Mouse (Mus musculus) ES-Bruce4 (cell line): Measurements from ENCODE around the gene Ccl11. TPM values are rescaled to one million over a fixed set of nuclear protein-coding genes. Genes with fewer than 3 reads are reported as not detected.

Source experiments
- H3K27ac ChIP-seq: 2 replicates; pipeline ENCODE4 v1.5.1; 2012; ENCODE audit warnings: low read length, inconsistent platforms; ENCODE audit not compliant: insufficient read depth
- H3K27me3 ChIP-seq: 2 replicates; pipeline ENCODE4 v1.6.1; 2012; ENCODE audit warnings: mild to moderate bottlenecking, low read length, inconsistent platforms; ENCODE audit not compliant: control insufficient read depth, poor library complexity, insufficient read depth, severe bottlenecking
- H3K36me3 ChIP-seq: 2 replicates; pipeline ENCODE4 v1.6.1; 2012; ENCODE audit warnings: inconsistent platforms, mild to moderate bottlenecking, low read length, moderate library complexity; ENCODE audit not compliant: control insufficient read depth, poor library complexity, insufficient read depth, severe bottlenecking
- H3K4me1 ChIP-seq: one replicate; pipeline ENCODE4 v1.8.1; 2011; ENCODE audit warnings: low read length; ENCODE audit not compliant: control insufficient read depth, insufficient read depth
- H3K4me3 ChIP-seq: 2 replicates; pipeline ENCODE4 v1.5.1; 2011; ENCODE audit warnings: low read depth, mild to moderate bottlenecking, low read length
- H3K9ac ChIP-seq: 2 replicates; pipeline ENCODE4 v1.6.1; 2012; ENCODE audit warnings: low read depth, mild to moderate bottlenecking, inconsistent platforms; ENCODE audit not compliant: poor library complexity, severe bottlenecking
- H3K9me3 ChIP-seq: replicated peaks from 2 replicates; pipeline ENCODE4 v1.6.1; 2012; ENCODE audit warnings: mild to moderate bottlenecking, low read length, inconsistent platforms; ENCODE audit not compliant: control insufficient read depth, poor library complexity, insufficient read depth, severe bottlenecking
- CTCF ChIP-seq: IDR thresholded peaks from one replicate; pipeline ENCODE4 v1.8.1; 2011; ENCODE audit warnings: low read depth, low read length
- EP300 ChIP-seq: IDR thresholded peaks from 2 replicates; pipeline ENCODE4 v1.6.1; 2011; ENCODE audit warnings: low read depth, low read length; ENCODE audit not compliant: insufficient read depth
- POLR2A ChIP-seq: IDR thresholded peaks from one replicate; pipeline ENCODE4 v1.8.1; 2011; ENCODE audit warnings: low read length; ENCODE audit not compliant: insufficient read depth
- polyA plus RNA-seq: library from polyadenylated mRNA; stranded (reverse); fragments of >200 nt; gene quantifications from 2 replicates; pipeline ENCODE4 v1.2.4, GENCODE M21; 2011; ENCODE audit warnings: low read depth; ENCODE audit not compliant: missing spikeins, insufficient read depth, insufficient read length

The Ccl11 gene
- polyA plus RNA-seq, 1 experiment = not detected

- Histone ChIP-seq H3K9me3 (no peaks in the 10 kb centered on the region), H3K27ac (no peak overlapping the region), H3K4me3 (no peak overlapping the region), H3K27me3 (no peaks in the 10 kb centered on the region), H3K4me1 (no peaks in the 10 kb centered on the region), H3K36me3 (no peaks in the 10 kb centered on the region), H3K9ac (no peak overlapping the region)
- no peak for TF ChIP-seq POLR2A
- no peak for TF ChIP-seq CTCF
These were observed 24.8 kb upstream of the Ccl11 start for GRCm38 (mm10) chr11:82032678-82033344.

GRCm38 (mm10) chr11:82034446-82034845, 23.2 kb upstream of the Ccl11 start:
- Histone ChIP-seq H3K9ac (no peak overlapping the region), H3K36me3 (no peaks in the 10 kb centered on the region), H3K27me3 (no peaks in the 10 kb centered on the region), H3K4me1 (no peaks in the 10 kb centered on the region), H3K27ac (no peak overlapping the region), H3K4me3 (no peak overlapping the region), H3K9me3 (no peaks in the 10 kb centered on the region)
- no peak for TF ChIP-seq EP300
- no peak for TF ChIP-seq CTCF

GRCm38 (mm10) chr11:82035356-82035755, 22.3 kb upstream of the Ccl11 start, which contains the start of gene Ccl2:
TSS of gene Ccl2 (plus strand) at chr11:82035571.
- no peaks in the 10 kb centered on the region for H3K9me3 ChIP-seq
- no peak for TF ChIP-seq POLR2A
- no peak for TF ChIP-seq CTCF
- no peak for TF ChIP-seq EP300
- no peak within 1 kb of the TSS for H3K27ac ChIP-seq
- H3K4me1 ChIP-seq = no peaks in the 10 kb centered on the region
- no peaks in the 10 kb centered on the region for H3K36me3 ChIP-seq
- no peak within 1 kb of the TSS for H3K9ac ChIP-seq
- H3K27me3 ChIP-seq = no peaks in the 10 kb centered on the region
- no peak within 1 kb of the TSS for H3K4me3 ChIP-seq

- Histone ChIP-seq H3K9me3 (no peaks in the 10 kb centered on the region), H3K36me3 (no peaks in the 10 kb centered on the region), H3K9ac (no peak overlapping the region), H3K4me1 (no peaks in the 10 kb centered on the region), H3K27ac (no peak overlapping the region), H3K27me3 (no peaks in the 10 kb centered on the region), H3K4me3 (no peak overlapping the region)
- TF ChIP-seq EP300 (no peak), CTCF (no peak), POLR2A (no peak)
These were observed 21.8 kb upstream of the Ccl11 start for GRCm38 (mm10) chr11:82035857-82036256.

- H3K4me3 ChIP-seq = no peak within 1 kb of the TSS
- TF ChIP-seq POLR2A (no peak), CTCF (no peak), EP300 (no peak)
These were observed 19.1 kb upstream of the Ccl11 start, which contains the start of gene Gm17268 for GRCm38 (mm10) chr11:82038535-82038934. TSS of gene Gm17268 (minus strand) at chr11:82038562.

GRCm38 (mm10) chr11:82039132-82039660, 18.4 kb upstream of the Ccl11 start:
- H3K27ac ChIP-seq = no peak overlapping the region
- TF ChIP-seq POLR2A (no peak), CTCF (no peak), EP300 (no peak)

More at GRCm38 (mm10) chr11:82038535-82038934, 19.1 kb upstream of the Ccl11 start, which contains the start of gene Gm17268:
- Histone ChIP-seq H3K27me3 (no peaks in the 10 kb centered on the region), H3K9ac (no peak within 1 kb of the TSS), H3K4me1 (no peaks in the 10 kb centered on the region), H3K27ac (no peak within 1 kb of the TSS), H3K36me3 (no peaks in the 10 kb centered on the region), H3K9me3 (no peaks in the 10 kb centered on the region)

More at GRCm38 (mm10) chr11:82039132-82039660, 18.4 kb upstream of the Ccl11 start:
- no peak overlapping the region for H3K9ac ChIP-seq
- no peaks in the 10 kb centered on the region for H3K9me3 ChIP-seq
- H3K36me3 ChIP-seq = no peaks in the 10 kb centered on the region
- H3K4me3 ChIP-seq = no peak overlapping the region
- no peaks in the 10 kb centered on the region for H3K4me1 ChIP-seq
- no peaks in the 10 kb centered on the region for H3K27me3 ChIP-seq
